Mouse (Mus musculus) ovary, postnatal 14 days (tissue): ENCODE results near the gene Sirpa.

ENCODE experiments used
- DNase-seq: peaks from one replicate; pipeline ENCODE4 v3.0.0; 2022; ENCODE audit warnings: low spot score

Gene Sirpa

GRCm38 (mm10) chr2:129584905-129585304, 7.7 kb upstream of the Sirpa start:
- DNase-seq: no peak

GRCm38 (mm10) chr2:129585904-129586514, 6.6 kb upstream of the Sirpa start:
- no peak for DNase-seq

- DNase-seq: no peak
Observed at GRCm38 (mm10) chr2:129587241-129587640, 5.4 kb upstream of the Sirpa start.

GRCm38 (mm10) chr2:129587825-129588251, 4.8 kb upstream of the Sirpa start:
- no peak for DNase-seq

GRCm38 (mm10) chr2:129591897-129592296, 738 bp upstream of the Sirpa start:
- no peak for DNase-seq

GRCm38 (mm10) chr2:129593141-129593875, 673 bp downstream of the Sirpa start:
- DNase-seq: peak; percentile 78

- no peak for DNase-seq
Observed at GRCm38 (mm10) chr2:129593876-129594421, 1.3 kb downstream of the Sirpa start.

GRCm38 (mm10) chr2:129594569-129594968, 1.9 kb downstream of the Sirpa start:
- DNase-seq: no peak

GRCm38 (mm10) chr2:129595206-129595605, 2.6 kb downstream of the Sirpa start:
- no peak for DNase-seq

GRCm38 (mm10) chr2:129595661-129596209, 3.1 kb downstream of the Sirpa start:
- DNase-seq: no peak

GRCm38 (mm10) chr2:129596555-129597172, 4.0 kb downstream of the Sirpa start:
- no peak for DNase-seq

- DNase-seq: no peak
Observed at GRCm38 (mm10) chr2:129597581-129597980, 4.9 kb downstream of the Sirpa start.

GRCm38 (mm10) chr2:129598094-129598493, 5.5 kb downstream of the Sirpa start:
- DNase-seq: no peak

- DNase-seq: no peak
Observed at GRCm38 (mm10) chr2:129599231-129600084, 6.8 kb downstream of the Sirpa start.

- no peak for DNase-seq
Observed at GRCm38 (mm10) chr2:129601059-129601650, 8.5 kb downstream of the Sirpa start.

GRCm38 (mm10) chr2:129601894-129602663, 9.4 kb downstream of the Sirpa start:
- no peak for DNase-seq

- DNase-seq: no peak
Observed at GRCm38 (mm10) chr2:129602856-129603255, 10.2 kb downstream of the Sirpa start.

GRCm38 (mm10) chr2:129603536-129603935, 10.9 kb downstream of the Sirpa start:
- DNase-seq: no peak

GRCm38 (mm10) chr2:129604032-129604431, 11.4 kb downstream of the Sirpa start:
- no peak for DNase-seq

GRCm38 (mm10) chr2:129605816-129606215, 13.2 kb downstream of the Sirpa start:
- DNase-seq: no peak
